Mouse (Mus musculus) heart, embryonic 12.5 days (tissue): Measurements from ENCODE around the gene Lgi4. TPM values are rescaled to one million over a fixed set of nuclear protein-coding genes. Genes with fewer than 3 reads are reported as not detected.
A peak's percentile ranks its signal among the peaks of the same experiment; 100 is the strongest.

Source experiments
- ATAC-seq: fragments of 200-750 bp; cut with Nextera tagmentation; 2 replicates; pipeline ENCODE4 v1.8.0; 2017; ENCODE audit warnings: moderate TSS enrichment, moderate library complexity; ENCODE audit not compliant: insufficient number of reproducible peaks, low FRiP score
- H3K27ac ChIP-seq: fragments of 300-500 bp; sonication (generic); 2 replicates; pipeline ENCODE4 v1.5.1; 2016; ENCODE audit warnings: mild to moderate bottlenecking, moderate library complexity; ENCODE audit not compliant: poor library complexity, severe bottlenecking
- H3K27me3 ChIP-seq: fragments of 300-500 bp; sonication (generic); replicated peaks from 2 replicates; pipeline ENCODE4 v1.6.1; 2016; ENCODE audit warnings: mild to moderate bottlenecking, moderate library complexity
- H3K36me3 ChIP-seq: fragments of 300-500 bp; sonication (generic); 2 replicates; pipeline ENCODE4 v1.6.1; 2016; ENCODE audit warnings: mild to moderate bottlenecking, moderate library complexity
- H3K4me1 ChIP-seq: fragments of 300-500 bp; sonication (generic); replicated peaks from 2 replicates; pipeline ENCODE4 v1.6.1; 2016; ENCODE audit warnings: mild to moderate bottlenecking
- H3K4me2 ChIP-seq: fragments of 300-500 bp; sonication (generic); 2 replicates; pipeline ENCODE4 v1.6.1; 2016; ENCODE audit warnings: mild to moderate bottlenecking, moderate library complexity
- H3K4me3 ChIP-seq: fragments of 300-500 bp; sonication (generic); 2 replicates; pipeline ENCODE4 v1.5.1; 2016; ENCODE audit warnings: mild to moderate bottlenecking
- H3K9ac ChIP-seq: fragments of 300-500 bp; sonication (generic); 2 replicates; pipeline ENCODE4 v1.6.1; 2016; ENCODE audit warnings: mild to moderate bottlenecking, moderate library complexity
- H3K9me3 ChIP-seq: fragments of 300-500 bp; sonication (generic); replicated peaks from 2 replicates; pipeline ENCODE4 v1.6.1; 2016; ENCODE audit warnings: mild to moderate bottlenecking, moderate library complexity
- WGBS: fragments of 180-500 bp; shearing (Covaris S2); methylation state at CpG from one replicate; pipeline ENCODE4 v1.1.7; 2016; 5-methylcytosine and 5-hydroxymethylcytosine counted together
- polyA plus RNA-seq: library from polyadenylated mRNA; unstranded; fragments of >200 nt; fragmentation: Nextera tagmentation; extraction: Ambion mirVana; gene quantifications from 2 replicates; pipeline ENCODE4 v1.2.1, GENCODE M21; 2016

Gene Lgi4
- 0.14 TPM in 1 of 2 replicates, not detected in the other for polyA plus RNA-seq

DNA sequence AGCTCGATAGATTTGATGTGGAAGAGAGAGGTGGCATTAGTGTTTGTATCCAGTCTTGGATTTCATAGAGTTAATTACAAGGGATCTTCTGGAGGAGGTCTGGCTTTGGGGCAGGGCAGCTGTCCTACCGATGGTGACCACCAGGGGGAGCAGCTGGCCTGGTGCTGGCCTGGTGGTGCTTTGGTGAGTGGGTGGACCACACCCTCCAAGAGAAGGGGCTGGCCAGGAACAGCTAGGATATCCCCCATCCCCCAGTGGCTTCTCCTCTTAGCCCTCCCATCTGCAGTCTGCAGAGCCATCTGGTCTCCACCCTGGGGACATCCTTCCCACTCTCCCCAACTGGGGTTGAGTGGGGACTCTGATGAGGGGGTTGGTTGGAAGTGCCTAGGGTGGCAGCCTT is at the start of gene Lgi4:
Lgi4 (plus strand) TSS at position 235 of the 400 bp plus-strand sequence.
- no peak within 1 kb of the TSS for H3K27ac ChIP-seq
- no peak within 1 kb of the TSS for H3K4me2 ChIP-seq
- peaks cover 24% of the 10 kb centered on the region for H3K4me1 ChIP-seq
- H3K36me3 ChIP-seq = no peaks in the 10 kb centered on the region
- H3K9me3 ChIP-seq = no peaks in the 10 kb centered on the region
- no peak within 1 kb of the TSS for H3K9ac ChIP-seq
- no peaks in the 10 kb centered on the region for H3K27me3 ChIP-seq
- H3K4me3 ChIP-seq = no peak within 1 kb of the TSS
- WGBS = 2% methylated on average over 2 of the region's 2 CpGs
- no peak for ATAC-seq

DNA sequence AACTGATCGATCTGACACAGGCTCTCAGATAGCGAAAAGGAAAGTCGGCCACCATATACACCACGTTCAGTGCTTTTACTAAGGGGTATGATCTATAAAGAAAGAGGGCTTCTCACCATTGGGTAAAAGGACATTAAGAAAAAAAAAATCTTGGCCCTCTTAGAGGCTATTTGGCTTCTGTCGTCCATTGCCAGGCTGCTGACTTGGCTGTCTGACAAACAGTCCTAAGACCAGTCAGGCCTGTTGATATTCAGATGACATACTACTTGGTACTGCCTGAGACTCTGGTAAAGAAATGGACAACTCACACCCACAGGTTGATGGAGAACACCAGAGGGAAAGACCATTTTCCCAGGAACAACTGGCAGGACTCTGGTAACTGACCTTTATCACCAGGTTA is 46.2 kb upstream of the Lgi4 start:
- Histone ChIP-seq H3K4me3 (no peak overlapping the region), H3K4me2 (no peak overlapping the region), H3K4me1 (peaks cover 17% of the 10 kb centered on the region), H3K9me3 (no peaks in the 10 kb centered on the region), H3K27ac (no peak overlapping the region), H3K36me3 (no peaks in the 10 kb centered on the region), H3K27me3 (no peaks in the 10 kb centered on the region), H3K9ac (no peak overlapping the region)
- 82% methylated on average over 5 of the region's 5 CpGs for WGBS
- ATAC-seq = no peak

DNA sequence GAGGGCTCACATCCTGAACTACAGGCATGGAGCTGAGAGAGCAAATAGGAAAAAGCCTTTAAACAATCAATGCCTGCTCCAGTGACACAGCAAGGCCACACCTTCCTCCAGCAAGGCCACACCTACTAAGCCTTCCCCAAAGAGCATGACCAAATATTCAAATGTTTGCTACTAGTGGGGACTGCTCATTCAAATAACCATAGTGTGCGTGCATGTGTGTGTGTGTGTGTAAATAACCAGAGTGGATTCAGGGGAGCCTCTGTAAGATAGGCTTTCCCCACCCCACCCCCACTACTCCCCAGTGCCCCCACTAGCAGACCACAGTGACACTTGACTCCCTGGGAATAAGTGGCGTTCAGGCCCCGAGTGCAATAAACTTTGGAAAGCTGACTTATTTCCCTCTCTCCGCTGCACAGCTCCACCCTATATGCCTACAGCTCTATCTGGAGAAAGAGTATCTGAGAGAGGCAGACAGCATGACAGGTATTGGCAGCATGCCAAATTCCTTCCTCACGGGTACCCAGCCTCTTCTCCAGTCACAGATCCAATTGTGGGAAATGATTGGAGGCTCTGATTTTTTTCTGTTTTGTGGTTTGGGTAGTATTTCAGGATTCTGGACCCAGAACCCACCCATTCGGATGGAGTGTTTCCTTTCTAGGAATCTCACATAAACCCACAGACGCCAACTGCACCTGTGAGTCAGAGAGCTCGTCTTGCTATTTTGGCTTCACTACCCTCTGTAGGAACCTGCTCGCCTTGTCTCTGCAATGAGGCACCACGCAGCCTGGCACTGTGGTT is 41.8 kb upstream of the Lgi4 start:
- H3K27ac ChIP-seq = peak overlapping the region; percentile 82
- H3K9ac ChIP-seq = no peak overlapping the region
- peak; percentile 38; the same call in 1 of the 2 replicates for ATAC-seq
- H3K36me3 ChIP-seq = no peaks in the 10 kb centered on the region
- H3K4me3 ChIP-seq = no peak overlapping the region
- no peaks in the 10 kb centered on the region for H3K9me3 ChIP-seq
- H3K4me2 ChIP-seq = peak overlapping the region; percentile 42
- WGBS = 38% methylated on average over 10 of the region's 10 CpGs
- H3K27me3 ChIP-seq = no peaks in the 10 kb centered on the region
- H3K4me1 ChIP-seq = peaks cover 19% of the 10 kb centered on the region

DNA sequence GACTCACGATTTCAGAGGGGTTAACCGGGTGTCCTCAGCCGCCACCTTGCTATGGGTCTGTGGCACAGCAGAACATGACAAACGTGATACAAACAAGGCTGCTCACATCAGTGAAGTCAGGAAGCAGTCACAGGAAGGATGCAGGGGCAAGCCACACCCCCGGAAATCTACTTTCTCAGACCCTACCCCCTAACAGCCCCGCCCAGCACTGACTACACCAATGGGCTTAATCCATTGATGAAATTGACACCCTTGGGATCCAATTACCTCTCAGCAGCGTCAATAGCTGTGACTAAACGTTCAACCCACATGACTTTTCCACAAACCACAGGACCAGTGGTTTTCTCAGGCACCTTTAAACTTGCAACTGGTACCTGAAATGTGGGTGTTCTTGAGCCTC is 30.5 kb upstream of the Lgi4 start:
- Histone ChIP-seq H3K9ac (no peak overlapping the region), H3K4me3 (no peak overlapping the region), H3K27me3 (no peaks in the 10 kb centered on the region), H3K4me2 (no peak overlapping the region), H3K9me3 (0 out of 2 replicates have a peak, but pooled peaks cover 7% of the 10 kb centered on the region), H3K27ac (no peak overlapping the region), H3K36me3 (no peaks in the 10 kb centered on the region), H3K4me1 (no peaks in the 10 kb centered on the region)
- 67% methylated on average over 8 of the region's 8 CpGs for WGBS
- no peak for ATAC-seq

DNA sequence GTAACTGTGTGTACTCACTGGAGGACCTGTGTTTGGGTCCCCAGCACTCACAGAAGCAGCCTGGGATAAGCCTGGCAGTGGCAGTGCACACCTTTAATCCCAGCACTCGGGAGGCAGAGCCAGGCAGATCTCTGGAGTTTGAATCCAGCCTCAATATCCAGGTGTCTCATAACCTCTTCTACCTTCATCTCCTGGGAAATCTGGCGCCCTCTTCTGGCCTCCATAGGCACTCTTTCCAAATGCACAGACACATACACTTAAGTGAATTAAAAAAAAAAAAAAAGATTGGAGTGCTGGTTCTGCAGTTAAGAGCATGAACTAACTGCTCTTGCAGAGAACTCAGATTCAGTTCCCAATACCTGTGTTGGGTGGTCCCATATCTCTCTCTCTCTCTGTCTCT is 28.4 kb upstream of the Lgi4 start:
- Histone ChIP-seq H3K4me2 (no peak overlapping the region), H3K27me3 (no peaks in the 10 kb centered on the region), H3K27ac (no peak overlapping the region), H3K36me3 (no peaks in the 10 kb centered on the region), H3K4me1 (no peaks in the 10 kb centered on the region; the same call in 1 of the 2 replicates), H3K4me3 (no peak overlapping the region), H3K9me3 (0 out of 2 replicates have a peak, but pooled peaks cover 7% of the 10 kb centered on the region), H3K9ac (no peak overlapping the region)
- ATAC-seq = no peak
- 57% methylated on average over 2 of the region's 2 CpGs for WGBS

DNA sequence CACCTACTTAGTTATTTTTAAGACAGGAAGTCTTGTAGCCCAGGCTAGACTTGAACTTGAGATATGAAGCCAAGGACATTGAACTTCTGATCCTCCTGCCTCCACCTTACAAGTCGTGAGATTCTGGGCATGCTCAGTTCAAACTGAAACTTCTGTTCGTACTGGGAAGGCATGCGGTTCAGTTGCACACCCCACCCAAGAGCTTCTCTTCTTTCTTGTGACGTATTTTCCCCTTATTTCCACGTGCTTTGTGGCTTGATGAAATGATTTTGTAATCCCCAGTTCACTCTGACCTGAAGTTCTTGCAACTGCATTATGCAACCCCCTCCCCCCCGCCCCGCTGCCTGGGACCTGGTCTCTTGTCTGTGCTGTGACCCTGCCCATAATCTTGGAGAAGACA is 27.4 kb upstream of the Lgi4 start:
- Histone ChIP-seq H3K36me3 (no peaks in the 10 kb centered on the region), H3K4me3 (no peak overlapping the region), H3K4me2 (no peak overlapping the region), H3K27ac (no peak overlapping the region), H3K9ac (no peak overlapping the region), H3K9me3 (0 out of 2 replicates have a peak, but pooled peaks cover 7% of the 10 kb centered on the region), H3K27me3 (no peaks in the 10 kb centered on the region), H3K4me1 (no peaks in the 10 kb centered on the region; the same call in 1 of the 2 replicates)
- WGBS = 79% methylated on average over 7 of the region's 7 CpGs
- ATAC-seq = no peak

DNA sequence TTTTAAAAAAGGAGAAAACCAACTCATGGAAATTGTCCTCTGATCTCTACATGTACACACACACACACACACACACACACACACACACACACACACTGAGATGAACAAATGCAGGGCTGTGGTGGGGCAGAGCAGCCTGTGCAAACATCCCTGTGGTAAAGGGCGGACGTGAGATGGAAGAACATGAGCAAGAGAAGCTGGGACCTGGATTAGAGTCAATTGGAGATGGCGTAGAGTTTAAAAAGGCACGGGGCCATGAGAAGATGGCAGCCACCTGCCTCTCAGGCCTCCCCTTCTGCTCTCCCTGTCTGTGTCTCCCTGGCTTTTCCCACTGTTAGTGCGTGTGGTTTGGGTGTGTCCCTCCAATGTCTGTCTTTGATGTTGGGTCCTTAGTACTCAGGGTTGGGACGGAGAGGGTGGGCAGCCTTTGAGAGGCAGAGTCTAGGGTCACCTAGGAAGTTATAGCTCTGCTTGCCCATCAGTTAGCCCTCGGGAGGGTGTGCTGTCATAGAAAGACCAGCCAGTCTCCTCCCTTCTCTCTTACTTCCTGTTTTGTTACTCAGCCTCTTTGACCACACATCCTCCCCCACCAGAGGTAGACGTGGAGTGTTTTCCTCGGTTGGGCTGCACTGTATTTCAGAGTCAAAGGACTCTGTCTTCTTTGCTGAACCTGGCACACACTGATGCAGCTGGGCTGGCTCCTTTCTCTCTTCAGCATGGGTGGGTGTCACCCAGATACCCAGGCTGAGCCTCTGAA is 25.6 kb upstream of the Lgi4 start:
- WGBS = 59% methylated on average over 9 of the region's 9 CpGs
- no peaks in the 10 kb centered on the region; the same call in 1 of the 2 replicates for H3K4me1 ChIP-seq
- H3K4me3 ChIP-seq = no peak overlapping the region
- H3K27ac ChIP-seq = no peak overlapping the region
- 0 out of 2 replicates have a peak, but pooled peaks cover 6% of the 10 kb centered on the region for H3K9me3 ChIP-seq
- H3K27me3 ChIP-seq = no peaks in the 10 kb centered on the region
- H3K4me2 ChIP-seq = no peak overlapping the region
- H3K36me3 ChIP-seq = no peaks in the 10 kb centered on the region
- no peak for ATAC-seq
- H3K9ac ChIP-seq = no peak overlapping the region

DNA sequence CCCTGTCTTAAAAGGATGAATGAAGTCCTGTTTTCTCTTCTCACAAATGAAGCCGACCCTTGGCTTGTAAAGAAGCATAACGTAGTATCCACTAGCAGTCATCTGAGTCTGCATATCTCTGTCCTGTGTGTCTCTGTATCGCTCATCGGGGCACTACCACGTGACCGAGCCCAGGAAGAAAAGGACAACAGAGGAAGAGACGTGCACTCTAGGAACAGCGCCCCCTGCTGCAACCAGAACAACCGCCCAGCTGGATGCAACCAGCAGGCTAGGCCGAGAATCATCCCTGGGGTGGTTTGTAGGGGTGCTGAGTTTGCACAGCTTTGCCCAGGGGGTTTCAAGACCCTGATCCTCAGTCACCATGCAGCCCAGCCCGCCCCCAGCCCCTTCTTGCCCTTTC is 24.4 kb upstream of the Lgi4 start:
- H3K4me3 ChIP-seq = no peak overlapping the region
- no peak overlapping the region for H3K9ac ChIP-seq
- 55% methylated on average over 11 of the region's 11 CpGs for WGBS
- H3K27ac ChIP-seq = no peak overlapping the region
- no peaks in the 10 kb centered on the region; the same call in 1 of the 2 replicates for H3K4me1 ChIP-seq
- no peak overlapping the region for H3K4me2 ChIP-seq
- no peaks in the 10 kb centered on the region; the same call in 1 of the 2 replicates for H3K36me3 ChIP-seq
- peaks cover 5% of the 10 kb centered on the region; the same call in 1 of the 2 replicates for H3K27me3 ChIP-seq
- peaks cover 3% of the 10 kb centered on the region; the same call in 1 of the 2 replicates for H3K9me3 ChIP-seq
- ATAC-seq = no peak

DNA sequence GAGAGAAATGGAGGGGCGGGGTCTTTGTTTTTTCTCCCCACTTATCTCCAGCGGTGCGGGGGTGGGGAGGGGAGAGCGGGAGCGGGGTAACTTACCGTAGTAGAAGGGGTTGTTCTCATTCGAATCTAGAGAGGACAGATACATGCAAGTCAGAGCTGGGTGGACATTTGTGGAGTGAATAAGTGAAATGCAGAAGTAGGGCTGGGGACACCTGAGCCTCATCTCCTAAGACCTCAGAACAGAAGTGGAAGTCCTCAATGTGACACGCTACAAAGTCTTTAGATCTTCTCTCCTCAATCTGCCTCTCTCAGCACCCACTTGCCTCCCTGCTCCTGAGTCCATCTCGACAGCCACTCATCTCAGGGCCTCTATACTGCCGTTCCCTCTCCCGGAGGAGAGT is 23.9 kb upstream of the Lgi4 start:
- no peak overlapping the region for H3K9ac ChIP-seq
- 65% methylated on average over 11 of the region's 11 CpGs for WGBS
- H3K4me1 ChIP-seq = no peaks in the 10 kb centered on the region; the same call in 1 of the 2 replicates
- peaks cover 10% of the 10 kb centered on the region for H3K27me3 ChIP-seq
- no peak overlapping the region for H3K27ac ChIP-seq
- H3K9me3 ChIP-seq = peaks cover 3% of the 10 kb centered on the region; the same call in 1 of the 2 replicates
- ATAC-seq = no peak
- H3K4me3 ChIP-seq = no peak overlapping the region
- H3K36me3 ChIP-seq = no peaks in the 10 kb centered on the region; the same call in 1 of the 2 replicates
- H3K4me2 ChIP-seq = no peak overlapping the region

DNA sequence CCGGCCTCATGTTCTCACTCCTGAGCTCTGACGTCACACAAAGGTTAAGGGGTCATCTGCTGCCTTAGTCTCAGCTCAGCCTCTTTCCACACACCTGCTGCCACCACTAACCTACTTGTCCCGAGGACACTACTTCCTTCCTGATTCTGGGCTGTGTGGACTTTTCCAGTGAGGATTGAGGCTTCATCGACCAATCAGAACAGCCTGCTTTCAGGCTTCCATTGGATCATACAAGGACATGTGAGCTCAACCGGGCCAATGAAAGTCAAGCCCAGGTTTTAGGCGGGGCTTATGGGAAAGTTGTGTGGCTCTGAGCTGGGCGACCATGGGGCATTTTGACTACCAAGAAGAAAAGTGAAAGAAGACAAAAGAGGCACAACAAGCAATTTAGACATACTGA is 22.2 kb upstream of the Lgi4 start:
- Histone ChIP-seq H3K4me2 (no peak overlapping the region), H3K36me3 (no peaks in the 10 kb centered on the region; the same call in 1 of the 2 replicates), H3K9me3 (no peaks in the 10 kb centered on the region; the same call in 1 of the 2 replicates), H3K27me3 (peaks cover 24% of the 10 kb centered on the region), H3K4me1 (peaks cover 3% of the 10 kb centered on the region), H3K4me3 (no peak overlapping the region), H3K27ac (no peak overlapping the region), H3K9ac (no peak overlapping the region)
- 72% methylated on average over 7 of the region's 7 CpGs for WGBS
- ATAC-seq = no peak

DNA sequence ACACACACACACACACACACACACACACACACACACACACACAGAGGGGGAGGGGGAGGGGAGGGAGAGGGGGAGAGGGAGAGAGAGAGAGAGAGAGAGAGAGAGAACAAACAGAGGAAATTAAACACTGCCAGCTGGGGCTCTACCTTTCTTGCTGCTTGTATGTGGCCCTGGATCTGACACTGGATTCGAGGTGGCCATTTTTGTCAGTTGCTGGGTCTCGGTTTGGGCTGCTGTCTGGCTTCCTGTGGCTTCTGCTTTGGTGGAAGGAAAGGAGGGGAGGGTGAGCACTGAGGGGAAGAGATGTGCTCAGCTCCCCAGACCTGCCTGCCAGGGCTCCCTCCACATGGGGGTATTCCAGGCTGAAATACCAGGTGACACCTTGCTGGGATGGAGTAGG is 21.5 kb upstream of the Lgi4 start:
- no peak overlapping the region for H3K27ac ChIP-seq
- H3K9ac ChIP-seq = no peak overlapping the region
- no peak overlapping the region for H3K4me3 ChIP-seq
- no peaks in the 10 kb centered on the region; the same call in 1 of the 2 replicates for H3K9me3 ChIP-seq
- no peak overlapping the region for H3K4me2 ChIP-seq
- H3K4me1 ChIP-seq = peaks cover 5% of the 10 kb centered on the region
- H3K36me3 ChIP-seq = no peaks in the 10 kb centered on the region; the same call in 1 of the 2 replicates
- peaks cover 31% of the 10 kb centered on the region for H3K27me3 ChIP-seq
- ATAC-seq = no peak
- WGBS = 55% methylated on average over 2 of the region's 2 CpGs
